Mouse (Mus musculus): Measurements from ENCODE around the gene Krt33b. TPM values are rescaled to one million over a fixed set of nuclear protein-coding genes. Genes with fewer than 3 reads are reported as not detected.

Gene Krt33b
- polyA plus RNA-seq (2016; fragmentation: Nextera tagmentation; extraction: Ambion mirVana) = not detected in 2 replicates

DNA sequence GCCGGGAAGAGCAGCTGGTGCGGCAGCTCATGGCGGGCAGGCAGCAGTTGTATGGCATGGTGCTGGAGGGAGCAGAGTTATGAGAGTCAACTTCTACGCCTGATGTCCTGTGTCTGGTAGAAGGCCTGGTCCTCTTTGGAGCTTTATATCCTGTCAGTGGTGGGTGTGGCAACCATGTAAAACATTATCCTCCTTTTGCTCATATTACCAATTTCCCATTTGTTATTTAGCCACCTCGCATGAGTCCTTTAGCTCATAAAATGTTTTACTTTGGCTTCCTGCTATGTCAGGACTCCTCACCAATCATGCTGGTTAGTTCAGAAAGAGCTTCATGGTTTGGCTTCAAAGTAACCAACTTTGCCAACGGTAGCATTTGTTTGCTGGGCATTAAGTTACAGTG is at the start of gene Krt33b:
Gene Krt33b (minus strand): TSS at position 101 of the 400 bp plus-strand sequence.
- Histone ChIP-seq H3K27ac (no peak within 1 kb of the TSS), H3K27me3 (ENCODE audit: insufficient read depth, poor library complexity, severe bottlenecking) (no peaks in the 10 kb centered on the region), H3K9me3 (no peaks in the 10 kb centered on the region), H3K4me1 (no peaks in the 10 kb centered on the region), H3K36me3 (no peaks in the 10 kb centered on the region), H3K4me3 (no peak within 1 kb of the TSS)
- DNase-seq (ENCODE audit: low spot score) = no peak
- WGBS = 88% methylated on average over 6 of the region's 6 CpGs

GRCm38 (mm10) chr11:100073873-100074272 is 44.2 kb upstream of the Krt33b start:
- 67% methylated on average over 1 of the region's 1 CpGs for WGBS
- H3K4me1 ChIP-seq = no peaks in the 10 kb centered on the region

DNA sequence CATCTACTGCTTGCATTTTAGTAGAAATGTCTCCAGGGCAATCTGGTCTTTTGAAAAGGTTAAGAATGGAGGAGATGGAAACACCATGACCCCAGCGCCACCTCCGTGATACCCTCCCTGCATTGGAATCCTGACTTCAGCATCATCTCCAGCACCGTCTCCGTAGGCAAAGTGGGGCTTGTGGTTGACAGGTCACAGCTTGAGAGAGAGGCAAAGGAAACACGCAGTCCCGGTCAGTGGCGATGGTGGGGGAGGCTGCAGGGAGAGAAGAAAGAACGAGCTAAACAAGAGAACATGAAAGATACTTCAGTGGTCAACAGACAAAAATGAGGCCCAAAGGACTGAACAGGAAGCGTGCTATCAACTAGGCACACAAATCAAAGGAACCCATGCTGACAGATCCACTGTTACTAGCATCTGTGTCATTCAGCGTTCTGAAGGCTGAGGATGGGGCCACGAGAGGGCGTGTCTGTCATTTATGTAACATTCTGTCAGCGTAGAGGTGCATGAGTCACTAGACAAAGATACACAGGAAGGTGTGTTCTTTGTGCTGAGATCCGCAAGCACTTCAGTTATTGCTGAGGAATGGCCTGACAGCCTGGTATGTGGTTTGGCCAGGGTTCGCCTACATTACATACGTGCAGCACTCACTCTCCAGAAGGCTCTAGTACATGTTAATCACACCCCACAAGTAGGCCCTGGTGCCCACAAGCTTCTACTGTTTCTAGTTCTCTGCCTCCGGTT is 37.8 kb upstream of the Krt33b start:
- no peak overlapping the region for H3K27ac ChIP-seq
- H3K27me3 ChIP-seq (ENCODE audit: insufficient read depth, poor library complexity, severe bottlenecking) = no peaks in the 10 kb centered on the region
- no peaks in the 10 kb centered on the region for H3K9me3 ChIP-seq
- no peak for DNase-seq (ENCODE audit: low spot score)
- no peaks in the 10 kb centered on the region for H3K36me3 ChIP-seq
- H3K4me3 ChIP-seq = no peak overlapping the region
- H3K4me1 ChIP-seq = peaks cover 4% of the 10 kb centered on the region; the same call in 1 of the 2 replicates
- 69% methylated on average over 17 of the region's 17 CpGs for WGBS

More at GRCm38 (mm10) chr11:100073873-100074272, 44.2 kb upstream of the Krt33b start:
- no peak overlapping the region for H3K27ac ChIP-seq
- no peaks in the 10 kb centered on the region for H3K9me3 ChIP-seq
- no peak overlapping the region for H3K4me3 ChIP-seq
- DNase-seq (ENCODE audit: low spot score) = no peak
- H3K27me3 ChIP-seq (ENCODE audit: insufficient read depth, poor library complexity, severe bottlenecking) = no peaks in the 10 kb centered on the region; the same call in 1 of the 2 replicates
- H3K36me3 ChIP-seq = no peaks in the 10 kb centered on the region

GRCm38 (mm10) chr11:100066236-100067010 is 36.8 kb upstream of the Krt33b start:
- Histone ChIP-seq H3K4me1 (peaks cover 4% of the 10 kb centered on the region; the same call in 1 of the 2 replicates), H3K9me3 (no peaks in the 10 kb centered on the region), H3K36me3 (no peaks in the 10 kb centered on the region), H3K27ac (no peak overlapping the region), H3K4me3 (no peak overlapping the region), H3K27me3 (ENCODE audit: insufficient read depth, poor library complexity, severe bottlenecking) (no peaks in the 10 kb centered on the region)
- WGBS = 65% methylated on average over 12 of the region's 12 CpGs
- DNase-seq (ENCODE audit: low spot score) = no peak

- DNase-seq (ENCODE audit: low spot score) = no peak
- no peak overlapping the region for H3K27ac ChIP-seq
Observed at GRCm38 (mm10) chr11:100058875-100059274, 29.2 kb upstream of the Krt33b start.

DNA sequence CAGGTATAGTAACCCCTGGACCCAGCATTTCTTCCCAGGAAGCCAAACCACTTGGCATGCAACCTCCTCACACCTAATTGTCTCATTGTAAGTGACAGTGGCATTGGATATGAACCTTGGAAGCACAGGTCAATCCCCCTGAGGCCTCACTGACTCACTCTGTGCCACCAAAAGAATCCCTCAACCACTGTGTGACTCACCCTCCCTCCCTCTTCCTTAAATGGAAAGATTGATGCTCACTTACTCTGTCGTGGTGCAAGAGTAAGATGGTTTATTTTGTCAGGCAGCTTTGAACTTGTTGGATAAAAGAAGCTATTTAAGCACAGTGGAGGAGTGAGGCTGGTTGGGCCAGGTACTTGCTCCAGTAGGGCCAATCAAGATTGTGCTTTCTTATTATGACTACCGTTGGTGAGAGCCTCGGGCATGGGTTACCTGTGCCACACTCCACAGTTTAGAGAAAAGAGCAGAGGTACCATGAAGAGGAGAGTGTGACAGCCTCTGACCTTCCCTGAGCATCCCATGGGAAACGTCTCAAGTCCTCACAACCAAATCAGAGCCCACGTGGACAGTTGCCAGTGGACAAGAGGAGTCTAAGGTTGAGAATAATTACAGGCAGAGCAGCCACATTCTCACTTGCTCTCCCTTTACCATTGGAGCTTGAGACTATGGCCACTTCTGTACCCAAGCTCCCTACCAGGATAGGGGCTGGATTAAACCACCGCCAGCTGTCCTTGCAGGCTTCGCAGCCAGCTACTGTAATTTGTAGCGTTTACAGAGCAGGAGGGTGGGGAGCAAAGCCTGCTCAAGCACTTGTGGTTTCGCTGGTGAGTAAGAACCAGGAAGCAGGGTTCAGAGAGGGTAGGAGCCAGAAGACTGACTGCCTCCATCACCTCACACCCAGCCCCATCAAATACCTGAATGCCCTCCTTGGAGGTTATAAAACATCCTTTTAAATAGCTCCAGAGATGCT is 26.3 kb upstream of the Krt33b start:
- H3K36me3 ChIP-seq = no peaks in the 10 kb centered on the region
- 67% methylated on average over 9 of the region's 9 CpGs for WGBS
- no peak overlapping the region for H3K4me3 ChIP-seq
- no peak overlapping the region for H3K27ac ChIP-seq
- H3K27me3 ChIP-seq (ENCODE audit: insufficient read depth, poor library complexity, severe bottlenecking) = no peaks in the 10 kb centered on the region
- no peaks in the 10 kb centered on the region; the same call in 1 of the 2 replicates for H3K9me3 ChIP-seq
- H3K4me1 ChIP-seq = no peaks in the 10 kb centered on the region
- no peak for DNase-seq (ENCODE audit: low spot score)

More at GRCm38 (mm10) chr11:100058875-100059274, 29.2 kb upstream of the Krt33b start:
- Histone ChIP-seq H3K4me3 (no peak overlapping the region), H3K4me1 (no peaks in the 10 kb centered on the region), H3K36me3 (no peaks in the 10 kb centered on the region), H3K9me3 (no peaks in the 10 kb centered on the region), H3K27me3 (ENCODE audit: insufficient read depth, poor library complexity, severe bottlenecking) (no peaks in the 10 kb centered on the region)
- WGBS = 73% methylated on average over 8 of the region's 8 CpGs

- no peak within 1 kb of the TSS for H3K27ac ChIP-seq
- no peak within 1 kb of the TSS for H3K4me3 ChIP-seq
- H3K27me3 ChIP-seq (ENCODE audit: insufficient read depth, poor library complexity, severe bottlenecking) = 0 out of 2 replicates have a peak, but pooled peaks cover 4% of the 10 kb centered on the region
- H3K36me3 ChIP-seq = no peaks in the 10 kb centered on the region
- DNase-seq (ENCODE audit: low spot score) = no peak
- 75% methylated on average over 3 of the region's 3 CpGs for WGBS
- no peaks in the 10 kb centered on the region; the same call in 1 of the 2 replicates for H3K4me1 ChIP-seq
- H3K9me3 ChIP-seq = no peaks in the 10 kb centered on the region; the same call in 1 of the 2 replicates
Observed at GRCm38 (mm10) chr11:100050451-100050850, 20.8 kb upstream of the Krt33b start, which contains the start of gene Krt31. Gene Krt31, minus strand, starts transcription at chr11:100050551.

DNA sequence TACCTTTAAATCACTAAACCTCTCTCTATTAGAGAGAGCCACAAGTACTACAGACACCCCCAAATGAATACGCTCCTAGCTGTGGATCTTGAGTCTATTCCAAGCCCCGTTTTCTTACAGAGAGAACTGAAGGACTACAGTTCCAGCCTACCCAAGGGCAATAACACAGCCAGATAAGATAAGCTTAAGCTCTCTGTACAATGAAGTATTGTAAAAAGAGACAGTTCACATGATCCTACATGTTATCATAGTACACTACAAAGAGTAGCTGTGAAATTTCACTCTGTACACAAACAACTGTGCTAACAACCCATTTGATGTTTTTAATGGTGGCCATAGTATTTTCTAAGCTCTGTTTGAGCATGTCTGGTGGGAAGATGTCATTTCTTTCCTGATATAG is 17.5 kb upstream of the Krt33b start:
- H3K9me3 ChIP-seq = no peaks in the 10 kb centered on the region

DNA sequence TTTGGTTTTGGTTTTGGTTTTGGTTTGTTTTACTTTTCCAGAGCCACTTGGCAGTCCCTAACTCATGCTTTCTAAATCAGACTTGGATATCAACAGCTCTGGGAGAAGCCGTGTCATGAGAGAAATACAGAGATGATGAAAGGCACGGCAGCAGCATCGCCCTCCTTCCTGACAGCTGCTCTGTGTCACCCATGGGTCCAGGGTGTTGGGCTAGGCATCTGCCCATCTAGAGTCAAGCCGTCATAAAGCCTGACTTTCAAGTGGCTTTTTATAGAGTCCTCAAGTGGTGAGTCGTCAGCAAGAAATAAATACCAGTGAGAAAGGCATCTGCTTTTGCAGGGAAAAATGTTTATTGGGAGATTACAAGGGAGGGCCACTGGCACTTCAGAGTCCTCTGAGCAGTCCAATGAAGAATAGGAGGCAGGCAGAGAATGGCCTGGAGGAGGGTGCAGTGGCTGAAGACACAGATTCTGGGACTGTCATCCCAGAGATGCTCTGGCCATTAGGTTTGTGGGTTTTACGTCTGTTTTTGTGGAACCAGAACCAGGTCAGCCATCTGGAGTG is 16.7 kb upstream of the Krt33b start:
- DNase-seq (ENCODE audit: low spot score) = no peak
- 58% methylated on average over 6 of the region's 6 CpGs for WGBS
- Histone ChIP-seq H3K27me3 (ENCODE audit: insufficient read depth, poor library complexity, severe bottlenecking) (0 out of 2 replicates have a peak, but pooled peaks cover 4% of the 10 kb centered on the region), H3K9me3 (no peaks in the 10 kb centered on the region), H3K27ac (no peak overlapping the region), H3K36me3 (no peaks in the 10 kb centered on the region), H3K4me1 (no peaks in the 10 kb centered on the region; the same call in 1 of the 2 replicates), H3K4me3 (no peak overlapping the region)

More for the DNA sequence above, 17.5 kb upstream of the Krt33b start:
- DNase-seq (ENCODE audit: low spot score) = no peak
- WGBS = 57% methylated on average over 2 of the region's 2 CpGs
- no peaks in the 10 kb centered on the region; the same call in 1 of the 2 replicates for H3K4me1 ChIP-seq
- H3K4me3 ChIP-seq = no peak overlapping the region
- 0 out of 2 replicates have a peak, but pooled peaks cover 4% of the 10 kb centered on the region for H3K27me3 ChIP-seq (ENCODE audit: insufficient read depth, poor library complexity, severe bottlenecking)
- no peaks in the 10 kb centered on the region for H3K36me3 ChIP-seq
- no peak overlapping the region for H3K27ac ChIP-seq

- H3K4me1 ChIP-seq = no peaks in the 10 kb centered on the region; the same call in 1 of the 2 replicates
- no peak for DNase-seq (ENCODE audit: low spot score)
- no peaks in the 10 kb centered on the region for H3K27me3 ChIP-seq (ENCODE audit: insufficient read depth, poor library complexity, severe bottlenecking)
- no peak within 1 kb of the TSS for H3K27ac ChIP-seq
- no peaks in the 10 kb centered on the region for H3K9me3 ChIP-seq
- H3K36me3 ChIP-seq = no peaks in the 10 kb centered on the region
- 74% methylated on average over 6 of the region's 6 CpGs for WGBS
- no peak within 1 kb of the TSS for H3K4me3 ChIP-seq
Observed at GRCm38 (mm10) chr11:100041454-100041853, 11.8 kb upstream of the Krt33b start, which contains the start of gene Krt34. Gene Krt34, minus strand, starts transcription at chr11:100041554.

GRCm38 (mm10) chr11:100021438-100021837 is 8.2 kb downstream of the Krt33b start:
- no peak overlapping the region for H3K27ac ChIP-seq
- 53% methylated on average over 5 of the region's 5 CpGs for WGBS
- H3K9me3 ChIP-seq = no peaks in the 10 kb centered on the region
- no peaks in the 10 kb centered on the region for H3K27me3 ChIP-seq (ENCODE audit: insufficient read depth, poor library complexity, severe bottlenecking)
- peak; percentile 42 for DNase-seq (ENCODE audit: low spot score)
- no peaks in the 10 kb centered on the region for H3K4me1 ChIP-seq
- no peak overlapping the region for H3K4me3 ChIP-seq
- no peaks in the 10 kb centered on the region for H3K36me3 ChIP-seq

DNA sequence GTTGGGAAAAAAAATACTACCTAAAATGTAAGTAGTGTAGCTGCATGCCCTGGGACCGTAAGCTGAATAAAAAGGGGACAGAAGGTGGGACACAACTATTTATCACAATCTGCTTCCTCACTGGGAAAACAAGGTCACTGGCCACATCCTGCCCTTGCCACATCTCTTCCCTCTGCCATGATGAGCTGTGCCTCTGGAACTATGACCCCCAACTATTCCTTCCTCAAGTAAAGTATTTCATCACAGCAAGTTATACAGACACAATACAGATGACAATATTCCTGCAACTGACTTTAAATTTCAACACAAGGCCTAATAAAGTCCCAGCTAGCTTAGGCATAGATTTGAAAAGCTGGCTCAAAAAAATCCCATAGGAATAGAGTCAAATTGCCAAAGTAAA is 10.2 kb downstream of the Krt33b start:
- no peak overlapping the region for H3K27ac ChIP-seq
- no peak for DNase-seq (ENCODE audit: low spot score)

More for the DNA sequence above, 10.2 kb downstream of the Krt33b start:
- WGBS = 63% methylated on average over 1 of the region's 1 CpGs
- no peaks in the 10 kb centered on the region for H3K4me1 ChIP-seq
- H3K27me3 ChIP-seq (ENCODE audit: insufficient read depth, poor library complexity, severe bottlenecking) = no peaks in the 10 kb centered on the region
- no peaks in the 10 kb centered on the region for H3K9me3 ChIP-seq
- H3K36me3 ChIP-seq = no peaks in the 10 kb centered on the region
- H3K4me3 ChIP-seq = no peak overlapping the region

All from heart, embryonic 10.5 days (tissue).